Mouse (Mus musculus): ENCODE measurements around the gene Ier2.

Ier2 gene

GRCm38 (mm10) chr8:84661458-84661871 lies 1.2 kb downstream of the Ier2 start:
- DNase-seq = peak; percentile 62

DNA sequence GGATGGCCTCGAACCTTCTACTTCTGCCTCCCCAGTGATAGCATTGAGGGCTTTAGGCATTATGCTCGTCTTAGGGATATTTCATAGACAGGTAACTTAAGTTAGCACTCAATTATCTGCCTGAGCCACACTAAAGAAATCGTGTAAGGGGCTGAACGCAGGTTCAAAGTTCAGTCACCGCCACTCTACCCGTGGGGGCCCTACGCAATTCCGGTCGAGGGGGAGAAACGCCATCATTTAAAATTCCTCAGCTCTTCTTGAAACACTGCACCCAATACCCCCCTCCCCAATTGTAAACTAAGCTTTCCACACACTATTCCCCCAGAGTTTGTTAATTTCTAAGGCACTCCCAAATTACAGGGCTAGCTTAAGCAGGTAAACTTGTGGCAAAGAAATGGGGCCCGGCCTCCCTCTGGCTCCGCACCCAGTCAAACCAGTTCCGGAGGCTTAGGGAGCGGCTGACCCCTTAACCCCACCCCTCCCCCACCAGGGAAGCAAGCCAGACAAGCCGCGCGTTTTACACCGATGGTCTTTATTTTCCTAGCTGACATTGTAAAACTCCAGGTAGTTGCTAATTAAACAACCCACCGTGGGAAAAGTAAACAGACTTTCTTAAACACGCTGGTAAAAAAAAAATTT lies 1.7 kb downstream of the Ier2 start:
- DNase-seq = no peak

- no peak for DNase-seq
Measured at GRCm38 (mm10) chr8:84659936-84660818, 2.5 kb downstream of the Ier2 start.

- DNase-seq = no peak
Measured at GRCm38 (mm10) chr8:84658951-84659350, 3.7 kb downstream of the Ier2 start.

DNA sequence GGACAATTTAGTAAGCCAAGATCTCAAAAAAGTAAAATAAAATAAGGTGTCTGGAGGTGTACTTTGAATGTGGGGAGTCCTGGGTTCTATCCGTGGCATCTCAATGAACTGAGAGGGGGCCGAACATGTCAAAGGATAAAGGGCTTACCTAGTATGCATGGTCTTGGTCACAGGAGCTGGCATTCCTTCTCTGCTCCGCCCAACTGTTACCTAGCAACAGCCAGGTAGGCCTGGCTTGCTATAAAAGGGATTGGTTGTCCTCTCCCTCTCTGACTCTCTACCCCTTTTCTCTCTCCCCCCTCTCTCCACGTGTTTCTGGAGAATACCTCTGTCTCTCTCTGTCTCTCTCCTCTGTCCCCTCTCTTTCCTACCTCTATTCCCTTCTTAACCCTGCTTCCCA lies 5.0 kb downstream of the Ier2 start:
- no peak for DNase-seq

DNA sequence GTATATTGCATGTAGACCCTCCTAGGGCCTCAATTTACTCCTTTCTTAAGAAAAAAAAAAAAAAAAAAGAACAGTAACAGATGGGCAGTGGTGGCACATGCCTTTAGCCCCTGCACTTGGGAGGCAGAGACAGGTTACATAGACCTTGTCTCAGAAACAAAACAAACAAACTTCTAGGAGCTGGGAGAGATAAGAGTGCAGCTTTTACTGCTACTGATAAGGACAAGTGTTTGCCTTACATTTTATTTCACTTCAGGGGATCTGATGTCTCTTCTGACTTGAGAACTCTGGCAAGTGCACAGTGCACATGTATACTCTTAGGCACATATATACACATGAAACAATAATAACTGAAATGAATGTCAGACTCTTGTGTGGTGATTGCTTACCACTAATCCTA lies 5.4 kb downstream of the Ier2 start:
- DNase-seq = no peak

DNA sequence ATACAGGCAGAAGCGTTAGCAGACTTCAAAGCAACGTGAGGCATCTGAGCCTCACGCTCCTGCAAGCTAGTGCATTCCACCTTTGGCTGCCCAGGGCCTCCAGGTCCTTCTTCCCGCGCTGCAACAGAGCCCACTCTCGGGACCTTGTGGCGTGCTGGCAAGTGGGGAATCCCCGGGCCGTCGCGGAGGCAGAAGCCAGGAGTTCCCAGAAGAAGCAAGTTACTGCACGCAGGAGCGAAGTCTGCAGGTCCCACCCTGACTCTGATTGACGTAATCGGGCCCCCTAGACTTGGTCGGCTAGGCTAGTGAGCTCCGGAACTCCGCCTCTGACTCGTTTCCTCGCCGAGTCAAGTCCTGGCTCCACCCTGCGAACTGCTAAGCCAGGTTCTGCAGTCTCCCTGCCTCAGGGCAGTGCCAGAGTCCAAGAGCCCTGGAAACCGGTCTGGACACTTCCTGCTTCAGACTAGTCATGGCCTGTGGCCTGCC lies 6.0 kb downstream of the Ier2 start:
- no peak for DNase-seq

- no peak for DNase-seq
Measured at GRCm38 (mm10) chr8:84656191-84656525, 6.5 kb downstream of the Ier2 start.

GRCm38 (mm10) chr8:84655336-84656190 lies 7.1 kb downstream of the Ier2 start:
- no peak for DNase-seq

DNA sequence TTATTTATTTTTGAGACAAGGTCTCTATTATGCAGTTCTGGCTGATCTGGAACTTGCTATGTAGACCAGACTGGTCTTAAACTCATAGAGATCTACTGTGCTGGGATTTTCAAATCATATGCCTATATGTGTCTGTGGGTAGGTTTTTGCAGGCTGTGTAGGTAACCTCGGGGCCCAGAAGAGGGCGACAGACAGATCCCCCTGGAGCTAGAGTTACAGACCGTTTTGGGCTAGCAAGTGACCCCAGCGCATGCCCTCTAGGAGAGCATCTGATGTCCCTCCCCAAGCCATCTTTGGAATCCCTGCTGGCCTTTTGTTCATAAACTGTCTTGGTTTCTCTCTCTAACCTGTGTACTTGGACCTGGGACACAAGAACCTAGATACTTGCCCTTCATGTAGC lies 8.1 kb downstream of the Ier2 start:
- DNase-seq = no peak

DNA sequence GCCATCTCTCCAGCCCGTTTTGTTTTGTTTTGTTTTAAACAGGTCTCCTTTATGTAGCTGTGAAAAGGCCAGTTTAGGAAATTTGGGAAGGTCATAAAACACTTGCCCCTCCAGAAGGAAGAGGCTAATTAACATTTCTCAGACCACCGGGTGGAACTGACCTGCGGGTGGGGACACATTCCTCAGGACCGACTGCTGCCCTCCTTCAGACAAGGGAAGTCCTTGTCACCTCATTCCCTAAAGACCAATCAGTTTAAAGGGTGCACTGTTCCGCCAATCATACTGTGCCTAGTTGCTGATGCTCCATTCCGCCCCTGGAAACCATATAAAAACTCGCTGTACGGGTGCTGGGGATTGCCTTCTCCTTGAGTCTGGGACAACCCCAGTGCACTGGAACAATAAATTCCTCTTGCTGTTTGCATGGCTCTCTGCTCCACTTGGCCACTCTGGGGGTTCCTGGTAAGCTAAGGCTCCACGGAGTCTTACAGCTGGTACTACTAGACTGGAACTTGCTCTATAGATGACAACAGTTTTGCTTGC lies 9.5 kb downstream of the Ier2 start:
- no peak for DNase-seq

DNA sequence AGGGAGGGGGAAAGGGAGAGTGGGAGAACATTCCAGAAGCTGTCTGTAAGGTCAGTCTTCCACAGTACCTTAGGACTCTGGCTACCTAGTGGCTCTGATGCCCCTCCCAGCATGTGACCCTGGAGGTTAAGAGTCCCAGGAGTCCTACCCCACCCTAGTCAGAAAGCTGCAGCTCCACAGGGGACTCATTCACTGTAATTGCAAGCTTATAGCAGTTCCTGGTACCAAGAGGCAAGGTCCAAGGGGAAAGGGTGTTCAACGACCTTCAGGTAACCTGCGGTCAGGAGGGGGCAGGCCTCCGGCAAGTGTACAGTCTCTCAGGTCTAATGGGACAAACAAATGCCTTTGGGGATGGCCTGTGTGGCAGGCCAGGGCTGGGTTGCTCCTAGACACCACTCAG lies 12.4 kb downstream of the Ier2 start:
- no peak for DNase-seq

DNA sequence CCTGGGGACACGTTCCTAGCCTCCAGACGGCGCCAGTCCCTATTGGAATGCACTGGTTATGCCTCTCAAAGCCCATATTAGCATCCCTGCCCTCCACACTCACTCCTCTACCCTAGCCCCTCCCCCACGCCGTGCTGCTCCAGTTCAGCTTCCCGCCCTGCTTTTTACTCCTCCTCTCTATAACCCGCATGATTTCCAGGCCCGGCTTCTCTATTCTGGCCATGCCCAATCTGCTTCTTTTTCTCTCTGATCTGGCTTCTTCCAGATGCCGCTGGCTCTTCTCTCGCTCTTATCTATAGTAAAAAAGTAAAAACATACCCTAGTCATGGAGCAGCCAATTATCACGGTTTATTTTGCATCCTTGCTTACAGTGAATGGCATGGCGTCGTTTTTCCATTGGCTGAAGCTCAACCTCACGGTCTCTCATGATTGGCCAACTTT lies 15.2 kb downstream of the Ier2 start:
- no peak for DNase-seq

DNA sequence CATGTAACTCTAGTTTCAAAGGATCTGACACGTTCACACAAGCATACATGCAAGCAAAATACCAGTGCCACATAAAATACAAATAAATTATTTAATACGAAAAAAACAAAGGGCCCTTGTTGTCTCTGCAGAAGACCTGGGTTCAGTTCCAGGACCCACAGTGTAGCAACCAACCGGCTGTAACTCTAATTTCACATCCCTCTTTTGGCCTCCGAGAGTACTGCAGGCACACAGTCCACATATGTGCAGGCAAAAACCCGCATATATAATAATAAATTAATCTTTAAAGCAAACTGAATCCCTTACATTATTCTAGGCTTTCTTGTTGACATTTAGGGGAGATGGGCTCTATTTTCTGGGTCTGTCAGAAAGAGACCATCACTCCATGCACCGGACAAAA lies 15.9 kb downstream of the Ier2 start:
- DNase-seq = no peak

GRCm38 (mm10) chr8:84643019-84643418 lies 19.6 kb downstream of the Ier2 start:
- no peak for DNase-seq

- no peak for DNase-seq
Measured at GRCm38 (mm10) chr8:84641578-84642361, 20.9 kb downstream of the Ier2 start.

- DNase-seq = no peak
Measured at GRCm38 (mm10) chr8:84640617-84641294, 21.9 kb downstream of the Ier2 start.

DNA sequence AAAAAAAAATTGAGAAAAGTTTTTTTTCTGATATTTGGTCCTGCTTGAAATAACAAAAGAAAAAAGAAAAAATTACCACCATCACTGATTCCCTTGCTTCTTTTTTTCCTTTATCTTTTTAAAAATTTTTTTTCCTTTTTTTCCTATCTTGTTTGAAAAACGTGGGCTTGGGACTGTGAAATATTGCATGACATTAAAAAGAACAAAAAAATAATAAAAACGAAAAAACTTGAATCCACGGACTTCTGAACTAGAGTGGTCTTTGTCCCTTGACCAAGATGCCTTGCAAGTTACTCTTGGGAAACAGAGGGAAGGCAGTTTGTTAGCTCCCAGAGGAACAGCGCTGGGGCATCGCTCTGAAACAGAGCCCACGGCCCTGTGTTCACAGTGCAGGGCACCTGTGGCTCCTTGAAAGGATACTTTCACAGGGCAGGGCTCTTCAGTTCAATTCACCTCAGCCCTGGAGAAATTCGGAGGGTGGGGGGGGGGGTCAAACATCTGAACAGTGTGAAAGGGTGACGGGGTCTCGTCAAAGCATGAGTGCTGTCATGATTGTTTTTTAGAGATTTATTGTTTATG lies 22.6 kb downstream of the Ier2 start:
- DNase-seq = no peak

GRCm38 (mm10) chr8:84639162-84640009 lies 23.3 kb downstream of the Ier2 start:
- peak; percentile 92 for DNase-seq

DNA sequence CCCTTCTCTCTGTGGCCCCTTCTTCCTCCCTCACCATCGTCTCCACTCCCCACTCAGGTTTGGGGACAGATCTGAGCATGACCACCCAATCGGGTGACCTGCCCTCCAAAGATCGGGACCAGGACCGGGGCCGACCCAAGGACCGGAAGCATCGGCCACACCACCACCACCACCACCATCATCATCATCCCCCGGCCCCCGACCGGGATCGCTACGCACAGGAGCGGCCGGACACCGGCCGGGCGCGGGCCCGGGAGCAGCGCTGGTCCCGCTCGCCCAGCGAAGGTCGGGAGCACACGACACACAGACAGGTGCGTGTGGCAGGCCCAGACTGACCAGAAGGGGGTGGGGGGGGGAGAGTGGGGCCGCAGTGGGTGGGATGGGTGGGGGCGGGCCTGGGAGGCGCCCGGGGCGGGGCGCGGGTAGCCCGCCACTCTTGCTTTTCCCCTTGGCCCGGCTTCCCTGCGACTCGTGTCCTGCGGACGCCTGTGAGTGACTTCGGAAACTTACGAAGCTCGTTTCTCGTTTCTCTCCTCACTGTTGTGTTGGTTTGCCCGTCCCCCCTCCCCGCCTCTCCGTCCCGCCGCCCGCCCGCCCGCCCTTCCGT lies 24.0 kb downstream of the Ier2 start:
- DNase-seq = peak; percentile 61
